Mouse (Mus musculus): ENCODE measurements around the gene Hacd2.

Hacd2 gene

GRCm38 (mm10) chr16:35120603-35121002 lies 98.4 kb downstream of the Hacd2 start:
- DNase-seq (ENCODE audit: low spot score), result no peak

GRCm38 (mm10) chr16:35127270-35127669 lies 105.0 kb downstream of the Hacd2 start:
- no peak for DNase-seq (ENCODE audit: low spot score)

- no peak for DNase-seq (ENCODE audit: low spot score)
Measured at GRCm38 (mm10) chr16:35130172-35130571, 107.9 kb downstream of the Hacd2 start.

GRCm38 (mm10) chr16:35139416-35139815 lies 117.2 kb downstream of the Hacd2 start:
- no peak for DNase-seq (ENCODE audit: low spot score)

GRCm38 (mm10) chr16:35139873-35140619 lies 117.8 kb downstream of the Hacd2 start:
- peak; percentile 33 for DNase-seq (ENCODE audit: low spot score)

- DNase-seq (ENCODE audit: low spot score), result no peak
Measured at GRCm38 (mm10) chr16:35140620-35140975, 118.4 kb downstream of the Hacd2 start.

GRCm38 (mm10) chr16:35141839-35142238 lies 119.6 kb downstream of the Hacd2 start:
- no peak for DNase-seq (ENCODE audit: low spot score)

GRCm38 (mm10) chr16:35146153-35146552 lies 123.9 kb downstream of the Hacd2 start:
- no peak for DNase-seq (ENCODE audit: low spot score)

- no peak for DNase-seq (ENCODE audit: low spot score)
Measured at GRCm38 (mm10) chr16:35153146-35153755, 131.0 kb downstream of the Hacd2 start.

- DNase-seq (ENCODE audit: low spot score), result no peak
Measured at GRCm38 (mm10) chr16:35154245-35154640, 132.0 kb downstream of the Hacd2 start.

GRCm38 (mm10) chr16:35154641-35155390 lies 132.6 kb downstream of the Hacd2 start, which contains the start of gene Adcy5:
Gene Adcy5 (plus strand): TSS chr16:35154877.
- no peak for DNase-seq (ENCODE audit: low spot score)

- DNase-seq (ENCODE audit: low spot score), result peak; percentile 17
Measured at GRCm38 (mm10) chr16:35155391-35156305, 133.4 kb downstream of the Hacd2 start.

GRCm38 (mm10) chr16:35156306-35156695 lies 134.1 kb downstream of the Hacd2 start:
- no peak for DNase-seq (ENCODE audit: low spot score)

GRCm38 (mm10) chr16:35156832-35157231 lies 134.6 kb downstream of the Hacd2 start:
- no peak for DNase-seq (ENCODE audit: low spot score)
